8 mouse cellular contexts compared by ENCODE assay signal in the genomic region with DNA sequence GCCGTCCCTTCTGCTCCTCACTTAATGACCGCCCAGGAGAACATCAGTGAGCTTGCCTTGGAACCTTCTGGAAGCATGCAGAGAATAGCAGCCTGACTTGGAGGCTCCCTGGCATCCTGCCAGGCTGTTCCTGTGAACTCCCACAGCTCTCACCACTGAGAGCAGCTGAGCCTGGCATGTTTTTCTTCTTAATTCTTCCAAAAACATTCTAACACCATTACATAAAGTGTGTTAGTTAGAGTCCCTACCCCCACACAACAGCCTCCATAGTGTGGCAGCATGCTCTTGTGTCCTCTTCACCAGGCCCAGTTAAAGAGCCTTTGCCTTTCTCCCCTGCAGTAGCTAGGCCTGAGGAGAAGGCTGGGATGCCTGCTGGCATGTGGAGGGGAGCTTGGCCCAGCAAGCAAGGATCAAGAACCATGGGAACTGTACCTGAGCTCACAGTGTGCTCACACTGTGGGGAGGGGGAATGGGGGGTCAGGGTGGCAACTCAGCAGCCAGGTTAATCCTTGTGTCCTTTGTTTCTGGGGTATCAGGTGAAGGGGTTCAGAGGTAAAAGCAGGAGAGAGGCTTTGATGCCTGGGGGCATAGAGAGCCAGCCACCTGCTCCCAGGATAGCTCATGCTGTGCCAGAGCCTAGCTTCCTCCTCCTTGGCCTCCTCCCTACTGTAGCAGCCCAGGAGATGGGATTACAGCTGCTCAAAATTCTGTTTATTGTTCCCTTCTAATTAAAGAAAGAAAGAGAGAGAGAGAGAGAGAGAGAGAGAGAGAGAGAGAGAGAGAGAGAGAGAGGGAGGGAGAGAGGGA. TPM values are rescaled to one million over a fixed set of nuclear protein-coding genes. Genes with fewer than 3 reads are reported as not detected.
DNase-seq lines count a peak whose midpoint lies in the region; ATAC-seq lines count a peak whose summit lies in the region.
"Had no signal": no experiment of that assay in that cellular context is flagged by ENCODE, and none has a peak within 500 bp of the region (broad histone marks: within the 10 kb centered on the region; RNA-seq: fewer than 3 reads in every experiment).

No protein-coding gene starts in this region.

- ATAC-seq in neural tube, embryonic 13.5 days (ENCODE audit: low read depth): no peak
- ATAC-seq in neural tube, embryonic 15.5 days (ENCODE audit: low FRiP score): no peak; the same call in 1 of the 2 replicates

- intact Hi-C loops in heart, postnatal 14 days (cut with DNase I): no loop called here

- no peak overlapping the region for H3K4me2 ChIP-seq in neural tube, embryonic 13.5 days
- H3K4me2 ChIP-seq in neural tube, embryonic 15.5 days: no peak overlapping the region
- H3K4me2 ChIP-seq: liver, embryonic 15.5 days had no signal

- H3K27me3 ChIP-seq in neural tube, embryonic 13.5 days: peaks cover 5% of the 10 kb centered on the region; the same call in 1 of the 2 replicates
- H3K27me3 ChIP-seq in neural tube, embryonic 15.5 days (replicated peaks): no peaks in the 10 kb centered on the region

- H3K36me3 ChIP-seq in neural tube, embryonic 13.5 days: no peaks in the 10 kb centered on the region
- H3K36me3 ChIP-seq in neural tube, embryonic 15.5 days: no peaks in the 10 kb centered on the region
- H3K36me3 ChIP-seq: liver, embryonic 15.5 days had no signal

- H3K27ac ChIP-seq in neural tube, embryonic 13.5 days (replicated peaks): peak overlapping the region; percentile 49
- H3K27ac ChIP-seq in neural tube, embryonic 15.5 days (replicated peaks): 0 out of 2 replicates have a peak overlapping the region, but pooled peaks have one; percentile 11
- H3K27ac ChIP-seq: liver, embryonic 15.5 days had no signal

- DNase-seq in neural tube, embryonic 10.5 days (ENCODE audit: extremely low spot score, low spot score): no peak
- DNase-seq in cerebellum, postnatal 10 days: peak; percentile 83 to 85
- DNase-seq in heart, postnatal 14 days: peak; percentile 67 to 73
- peak; percentile 77 to 80 for DNase-seq in layer of hippocampus, postnatal 10 days (ENCODE audit: low spot score in 2 of 2)
- DNase-seq in urinary bladder, postnatal 10 days (ENCODE audit: low spot score): no peak

- H3K9ac ChIP-seq in neural tube, embryonic 13.5 days: no peak overlapping the region
- H3K9ac ChIP-seq in neural tube, embryonic 15.5 days (replicated peaks): no peak overlapping the region
- H3K9ac ChIP-seq: liver, embryonic 15.5 days had no signal

- no peaks in the 10 kb centered on the region for H3K9me3 ChIP-seq in neural tube, embryonic 13.5 days
- H3K9me3 ChIP-seq in neural tube, embryonic 15.5 days (replicated peaks): no peaks in the 10 kb centered on the region
- H3K9me3 ChIP-seq: liver, embryonic 15.5 days had no signal

- whole genome bisulfite sequencing in neural tube, embryonic 13.5 days: 49% methylated on average over 2 of the region's 2 CpGs
- 52% methylated on average over 2 of the region's 2 CpGs for WGBS in neural tube, embryonic 15.5 days

- peaks cover 25% of the 10 kb centered on the region for H3K4me1 ChIP-seq in neural tube, embryonic 13.5 days (replicated peaks)
- peaks cover 13% of the 10 kb centered on the region for H3K4me1 ChIP-seq in neural tube, embryonic 15.5 days

- no peak overlapping the region for H3K4me3 ChIP-seq in neural tube, embryonic 13.5 days
- no peak overlapping the region for H3K4me3 ChIP-seq in neural tube, embryonic 15.5 days (replicated peaks)
- H3K4me3 ChIP-seq: liver, embryonic 15.5 days had no signal

RNA-seq across cellular contexts. Expression of gene Aifm3, which starts 7.3 kb away (rescaled TPM):
- polyA plus RNA-seq in neural tube, embryonic 13.5 days (2015; fragmentation: Nextera tagmentation; extraction: Ambion mirVana): 2.4 and 2.6 TPM in 2 replicates
- under 1 TPM; 0.19 to 0.24 TPM for total RNA-seq in heart, postnatal 14 days (2021)
- 10 to 100 TPM; 36.4 to 39.9 TPM for total RNA-seq in layer of hippocampus, postnatal 10 days (2021)
- polyA plus RNA-seq in neural tube, embryonic 15.5 days (2015; fragmentation: Nextera tagmentation; extraction: Ambion mirVana): 3.4 and 4.8 TPM in 2 replicates

RNA-seq across cellular contexts. Expression of gene Lztr1, which starts 11.8 kb away (rescaled TPM):
- polyA plus RNA-seq in neural tube, embryonic 13.5 days (2015; fragmentation: Nextera tagmentation; extraction: Ambion mirVana): 108 and 134 TPM in 2 replicates
- 10 to 100 TPM; 39.4 to 42.8 TPM for total RNA-seq in heart, postnatal 14 days (2021)
- 100 to 1,000 TPM; 182 to 188 TPM for total RNA-seq in layer of hippocampus, postnatal 10 days (2021)
- polyA plus RNA-seq in neural tube, embryonic 15.5 days (2015; fragmentation: Nextera tagmentation; extraction: Ambion mirVana): 118 and 129 TPM in 2 replicates

RNA-seq across cellular contexts. Expression of gene Thap7, which starts 34.2 kb away (rescaled TPM):
- polyA plus RNA-seq in neural tube, embryonic 13.5 days (2015; fragmentation: Nextera tagmentation; extraction: Ambion mirVana): 67.8 and 69.9 TPM in 2 replicates
- total RNA-seq in heart, postnatal 14 days (2021): 10 to 100 TPM; 14.3 to 14.7 TPM
- 10 to 100 TPM; 33.1 to 38.2 TPM for total RNA-seq in layer of hippocampus, postnatal 10 days (2021)
- 58.1 and 60.8 TPM in 2 replicates for polyA plus RNA-seq in neural tube, embryonic 15.5 days (2015; fragmentation: Nextera tagmentation; extraction: Ambion mirVana)

RNA-seq across cellular contexts. Expression of gene Crkl, which starts 44.9 kb away (rescaled TPM):
- polyA plus RNA-seq in neural tube, embryonic 13.5 days (2015; fragmentation: Nextera tagmentation; extraction: Ambion mirVana): 84.5 and 88.0 TPM in 2 replicates
- 10 to 100 TPM; 25.2 to 28.9 TPM for total RNA-seq in heart, postnatal 14 days (2021)
- total RNA-seq in layer of hippocampus, postnatal 10 days (2021): 10 to 100 TPM; 34.3 to 36.0 TPM
- polyA plus RNA-seq in neural tube, embryonic 15.5 days (2015; fragmentation: Nextera tagmentation; extraction: Ambion mirVana): 76.3 and 77.4 TPM in 2 replicates

Comparison
In these comparisons a context has a peak if more than half of its experiments do, and no peak if none do; other contexts are left out.
1. DNase-seq: peak in cerebellum, postnatal 10 days (2 of 2), heart, postnatal 14 days (2 of 2) and layer of hippocampus, postnatal 10 days (2 of 2); none in neural tube, embryonic 10.5 days (single experiment) and urinary bladder, postnatal 10 days (single experiment).
2. RNA of gene Aifm3, which starts 7.3 kb away (total RNA-seq): 36.4 to 39.9 TPM in layer of hippocampus, postnatal 10 days; 0.19 to 0.24 TPM in heart, postnatal 14 days; every median in the first group is over 10 times any median in the second.
3. RNA of gene Lztr1, which starts 11.8 kb away (total RNA-seq): 182 to 188 TPM in layer of hippocampus, postnatal 10 days; 39.4 to 42.8 TPM in heart, postnatal 14 days; every median in the first group is over 4 times any median in the second.